Mouse (Mus musculus) midbrain, embryonic 14.5 days (tissue): ENCODE data around the gene Sorbs1. TPM values are rescaled to one million over a fixed set of nuclear protein-coding genes. Genes with fewer than 3 reads are reported as not detected.
A peak's percentile ranks its signal among the peaks of the same experiment; 100 is the strongest.

Experiments
- ATAC-seq: fragments of 200-750 bp; cut with Nextera tagmentation; 2 replicates; pipeline ENCODE4 v1.8.0; 2017; ENCODE audit warnings: moderate number of reproducible peaks, moderate library complexity; ENCODE audit not compliant: low FRiP score, low TSS enrichment
- DNase-seq: peaks from one replicate; pipeline ENCODE4 v3.0.0-alpha.2; 2015
- H3K27ac ChIP-seq: fragments of 300-500 bp; sonication (generic); replicated peaks from 2 replicates; pipeline ENCODE4 v1.5.1; 2014; ENCODE audit warnings: mild to moderate bottlenecking, low read depth, low read length, moderate library complexity
- H3K27me3 ChIP-seq: fragments of 300-500 bp; sonication (generic); 2 replicates; pipeline ENCODE4 v1.6.1; 2014; ENCODE audit warnings: low read length, control low read depth, mixed read lengths; ENCODE audit not compliant: control insufficient read depth, insufficient read depth
- H3K36me3 ChIP-seq: fragments of 300-500 bp; sonication (generic); 2 replicates; pipeline ENCODE4 v1.6.1; 2014; ENCODE audit warnings: low read length, control low read depth; ENCODE audit not compliant: control insufficient read depth, insufficient read depth
- H3K4me1 ChIP-seq: fragments of 300-500 bp; sonication (generic); 2 replicates; pipeline ENCODE4 v1.6.1; 2014; ENCODE audit warnings: mild to moderate bottlenecking, antibody characterized with exemption, low read length, control low read depth; ENCODE audit not compliant: control insufficient read depth, insufficient read depth
- H3K4me2 ChIP-seq: fragments of 300-500 bp; sonication (generic); 2 replicates; pipeline ENCODE4 v1.6.1; 2014; ENCODE audit warnings: mild to moderate bottlenecking, low read length, moderate library complexity
- H3K4me3 ChIP-seq: fragments of 300-500 bp; sonication (generic); replicated peaks from 2 replicates; pipeline ENCODE4 v1.5.1; 2014; ENCODE audit warnings: low read depth, low read length
- H3K9ac ChIP-seq: fragments of 300-500 bp; sonication (generic); replicated peaks from 2 replicates; pipeline ENCODE4 v1.6.1; 2014; ENCODE audit warnings: mild to moderate bottlenecking, low read length, moderate library complexity
- H3K9me3 ChIP-seq: fragments of 300-500 bp; sonication (generic); 2 replicates; pipeline ENCODE4 v1.6.1; 2016; ENCODE audit warnings: low read length, control low read depth, mixed read lengths; ENCODE audit not compliant: control insufficient read depth
- WGBS: fragments of 180-500 bp; shearing (Covaris S2); extraction: QIAGEN DNeasy Blood & Tissue Kit; methylation state at CpG from one replicate; pipeline ENCODE4 v1.1.7; 2014; 5-methylcytosine and 5-hydroxymethylcytosine counted together
- polyA plus RNA-seq: library from polyadenylated mRNA; unstranded; fragments of >200 nt; fragmentation: Nextera tagmentation; extraction: Ambion mirVana; gene quantifications from 2 replicates; pipeline ENCODE4 v1.2.1, GENCODE M21; 2014

Gene Sorbs1
- polyA plus RNA-seq, 1 experiment from 2014 or later = 87.9 TPM

DNA sequence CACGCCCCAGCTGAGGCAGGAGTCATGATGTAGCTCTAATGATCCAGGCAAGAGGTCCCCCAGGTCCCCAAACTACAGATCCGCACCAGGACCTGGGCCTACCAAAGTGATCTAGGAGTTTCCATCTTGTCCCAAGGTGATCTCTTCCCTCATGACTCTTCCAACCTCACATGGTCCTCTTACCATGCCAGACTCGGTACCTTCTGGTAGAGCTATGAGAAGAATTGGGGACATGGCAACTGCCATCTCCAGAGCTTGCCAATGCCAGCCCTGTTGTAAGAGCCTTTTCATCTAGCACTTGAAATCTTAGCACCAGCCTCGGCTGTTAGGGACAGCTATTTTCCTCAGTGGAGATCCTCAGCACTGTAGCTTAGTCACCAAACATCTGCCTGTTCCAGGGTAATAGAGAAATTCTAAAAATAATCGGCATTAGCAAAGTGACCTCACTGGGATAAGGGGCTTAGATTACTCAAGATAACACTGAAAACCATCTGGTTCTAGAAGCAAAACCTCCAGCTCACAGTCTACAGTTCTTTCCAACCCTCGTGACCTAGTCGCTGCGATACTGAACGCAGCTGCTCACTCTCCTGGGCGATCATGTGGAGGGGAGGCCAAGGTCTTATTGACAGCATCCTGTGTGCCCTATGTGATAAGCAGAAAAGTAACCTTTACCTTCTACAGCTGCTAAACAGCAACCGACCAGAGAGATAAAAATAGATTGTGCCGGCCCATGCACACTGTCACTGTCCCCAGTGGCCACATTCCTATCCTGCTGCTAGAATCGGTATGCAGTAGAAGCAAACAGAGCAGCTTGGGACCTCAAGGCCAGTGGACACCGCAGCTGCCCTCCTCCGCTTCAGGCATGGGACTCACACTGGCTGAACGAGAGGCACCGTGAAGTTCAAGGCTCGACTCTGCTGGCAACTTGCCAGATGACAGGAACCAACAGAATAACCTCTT is 143.4 kb downstream of the Sorbs1 start:
- ATAC-seq (no peak), DNase-seq (no peak)
- Histone ChIP-seq H3K4me2 (no peak overlapping the region), H3K9ac (no peak overlapping the region), H3K4me3 (no peak overlapping the region), H3K27ac (no peak overlapping the region), H3K36me3 (peaks cover 18% of the 10 kb centered on the region), H3K4me1 (no peaks in the 10 kb centered on the region), H3K27me3 (no peaks in the 10 kb centered on the region), H3K9me3 (no peaks in the 10 kb centered on the region)
- WGBS = 76% methylated on average over 18 of the region's 18 CpGs

DNA sequence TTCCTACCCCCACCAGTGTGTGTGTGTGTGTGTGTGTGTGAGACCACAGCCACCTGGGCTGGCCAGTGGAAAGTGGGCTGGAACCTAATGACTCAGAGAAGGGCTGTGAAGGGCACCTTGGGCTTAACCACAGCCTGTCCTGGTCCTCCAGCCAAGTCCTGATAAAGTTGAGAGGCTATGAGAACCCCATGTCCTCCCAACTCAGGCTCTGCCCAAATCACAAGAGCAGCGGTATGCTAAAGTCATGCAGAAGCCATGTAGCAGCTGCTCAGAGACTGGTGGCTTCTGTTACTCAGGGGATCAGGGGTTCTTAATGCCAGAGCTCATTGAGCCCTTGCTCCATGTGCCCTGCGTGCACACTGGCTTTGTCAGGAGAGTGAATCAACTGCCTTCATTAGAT is 145.1 kb downstream of the Sorbs1 start:
- H3K4me1 ChIP-seq = no peaks in the 10 kb centered on the region
- peaks cover 34% of the 10 kb centered on the region for H3K36me3 ChIP-seq
- no peaks in the 10 kb centered on the region for H3K27me3 ChIP-seq
- DNase-seq (no peak), ATAC-seq (no peak)
- H3K9me3 ChIP-seq = no peaks in the 10 kb centered on the region
- no peak overlapping the region for H3K4me2 ChIP-seq
- H3K4me3 ChIP-seq = no peak overlapping the region
- H3K27ac ChIP-seq = no peak overlapping the region
- H3K9ac ChIP-seq = no peak overlapping the region
- 89% methylated on average over 2 of the region's 2 CpGs for WGBS

DNA sequence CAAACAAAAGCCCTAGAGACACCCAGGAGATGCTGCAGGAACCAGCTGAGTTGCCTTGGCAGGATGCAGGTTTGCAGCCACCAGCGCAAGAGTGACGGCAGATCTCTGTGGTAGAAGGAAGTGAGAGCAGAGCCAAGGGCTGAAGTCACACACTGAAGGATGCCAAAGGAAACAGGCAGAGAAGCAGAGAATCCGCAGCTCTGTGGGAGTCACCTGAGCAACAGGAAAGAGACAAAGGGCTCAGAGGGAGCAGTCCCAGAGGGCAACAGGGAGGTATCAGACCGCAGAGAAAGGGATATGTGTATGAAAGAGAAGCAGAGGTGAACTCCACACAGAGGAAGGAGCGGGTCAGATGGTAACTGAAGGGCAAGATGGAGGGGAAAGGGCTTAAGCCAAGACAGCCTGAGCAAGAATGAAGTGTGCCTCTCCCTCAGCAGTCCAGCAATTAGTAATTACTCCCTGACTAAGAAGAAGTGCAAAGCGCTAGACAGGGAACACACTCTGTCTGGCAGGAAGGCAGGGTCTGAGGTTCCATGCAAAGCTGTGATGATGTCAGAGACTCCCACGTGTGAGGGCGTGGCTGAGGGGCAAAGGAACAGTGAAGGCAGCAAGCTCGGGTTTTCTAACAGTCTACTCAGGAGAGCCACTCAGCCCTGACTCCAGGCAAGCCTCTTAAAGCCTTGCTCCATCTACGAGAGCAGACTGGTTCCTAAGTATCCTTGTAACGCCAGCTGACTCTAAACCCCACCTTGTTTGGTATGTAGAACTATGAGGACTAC is 147.2 kb downstream of the Sorbs1 start:
- no peak overlapping the region for H3K4me2 ChIP-seq
- H3K9me3 ChIP-seq = no peaks in the 10 kb centered on the region
- H3K27ac ChIP-seq = no peak overlapping the region
- no peaks in the 10 kb centered on the region for H3K27me3 ChIP-seq
- H3K4me3 ChIP-seq = no peak overlapping the region
- no peak overlapping the region for H3K9ac ChIP-seq
- 32% methylated on average over 11 of the region's 11 CpGs for WGBS
- H3K4me1 ChIP-seq = no peaks in the 10 kb centered on the region
- peak; percentile 39 for DNase-seq
- no peak for ATAC-seq
- peaks cover 35% of the 10 kb centered on the region for H3K36me3 ChIP-seq

DNA sequence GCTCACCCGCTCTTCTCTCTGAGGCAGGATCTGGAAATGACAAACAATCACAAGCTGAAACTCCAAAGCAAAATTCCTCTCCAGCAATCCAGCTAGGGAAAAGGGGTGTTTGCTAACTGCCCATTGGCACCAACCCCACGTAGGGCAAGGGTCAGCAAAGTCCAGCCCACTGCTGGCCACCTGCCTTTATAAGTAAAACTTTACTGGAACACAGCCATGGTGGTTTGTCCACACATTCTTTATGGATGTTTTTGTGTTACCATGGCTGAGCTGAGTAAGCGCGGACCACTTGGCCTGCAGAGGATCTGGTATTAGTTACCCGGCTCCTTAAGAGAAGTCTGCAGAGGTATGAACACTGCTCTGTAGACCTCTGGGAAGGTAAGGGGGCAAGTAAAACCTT is 148.4 kb downstream of the Sorbs1 start:
- Histone ChIP-seq H3K27ac (no peak overlapping the region), H3K9me3 (no peaks in the 10 kb centered on the region), H3K4me1 (no peaks in the 10 kb centered on the region), H3K36me3 (peaks cover 32% of the 10 kb centered on the region), H3K27me3 (no peaks in the 10 kb centered on the region), H3K9ac (no peak overlapping the region), H3K4me2 (no peak overlapping the region), H3K4me3 (no peak overlapping the region)
- WGBS = 73% methylated on average over 5 of the region's 5 CpGs
- DNase-seq = no peak
- no peak for ATAC-seq

DNA sequence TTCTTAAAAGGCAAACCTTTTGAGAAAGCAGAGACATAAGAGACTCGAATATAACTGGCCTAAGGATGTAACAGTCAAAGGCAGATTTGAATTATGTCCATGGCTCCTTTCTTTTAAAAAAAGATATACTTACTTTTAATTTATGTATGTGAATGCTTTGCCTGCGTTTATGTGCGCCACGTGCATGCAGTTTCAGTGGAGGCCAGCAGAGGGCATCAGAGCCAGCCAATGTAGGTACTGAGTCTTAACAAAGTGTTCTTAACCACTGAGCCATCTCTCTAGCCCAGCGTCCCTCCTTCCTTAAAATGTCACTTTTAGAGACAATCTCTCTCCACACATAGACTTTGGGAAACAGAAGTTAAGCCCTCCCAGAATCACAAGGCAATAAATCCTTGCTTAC is 150.1 kb downstream of the Sorbs1 start:
- Histone ChIP-seq H3K27ac (no peak overlapping the region), H3K36me3 (peaks cover 26% of the 10 kb centered on the region; the same call in 1 of the 2 replicates), H3K4me2 (no peak overlapping the region), H3K9me3 (no peaks in the 10 kb centered on the region), H3K27me3 (no peaks in the 10 kb centered on the region), H3K4me3 (no peak overlapping the region), H3K9ac (no peak overlapping the region), H3K4me1 (no peaks in the 10 kb centered on the region)
- no peak for ATAC-seq
- DNase-seq = no peak
- WGBS = 95% methylated on average over 5 of the region's 5 CpGs

DNA sequence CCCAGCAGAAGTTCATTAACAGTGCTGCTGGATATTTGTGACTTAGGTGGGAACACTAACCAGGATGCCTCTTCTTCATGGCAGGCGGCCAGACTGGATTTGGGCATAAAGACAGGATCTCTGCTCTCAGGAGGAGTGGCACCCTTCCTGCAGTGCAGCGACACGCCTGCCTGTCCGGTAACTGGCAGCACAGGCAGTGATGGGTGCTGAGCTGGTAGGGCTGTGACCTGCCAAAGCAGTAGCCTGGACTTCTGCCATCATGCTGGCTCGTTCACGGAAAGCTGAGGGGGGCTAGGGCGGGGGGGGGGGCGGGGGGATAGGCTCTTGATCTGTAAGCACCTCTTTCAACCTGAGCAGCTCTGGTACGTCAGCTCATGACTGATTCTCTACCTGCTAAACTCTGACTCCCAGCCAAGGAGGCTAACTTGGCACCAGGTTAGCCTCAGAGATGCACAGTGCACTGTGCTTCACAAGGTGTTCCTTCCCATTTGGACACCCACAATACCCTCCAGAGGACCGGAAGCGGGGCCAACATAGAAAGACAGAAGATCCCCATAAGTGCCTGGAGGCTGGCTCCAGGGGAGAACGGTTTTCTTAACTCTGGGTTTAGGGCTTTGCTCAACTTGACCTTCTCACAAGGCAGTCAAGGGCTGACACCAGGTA is 151.2 kb downstream of the Sorbs1 start:
- ATAC-seq (no peak), DNase-seq (no peak)
- Histone ChIP-seq H3K4me2 (no peak overlapping the region), H3K4me1 (no peaks in the 10 kb centered on the region), H3K27ac (no peak overlapping the region), H3K27me3 (no peaks in the 10 kb centered on the region), H3K36me3 (peaks cover 26% of the 10 kb centered on the region; the same call in 1 of the 2 replicates), H3K9me3 (no peaks in the 10 kb centered on the region), H3K4me3 (no peak overlapping the region), H3K9ac (no peak overlapping the region)
- 73% methylated on average over 12 of the region's 12 CpGs for WGBS

DNA sequence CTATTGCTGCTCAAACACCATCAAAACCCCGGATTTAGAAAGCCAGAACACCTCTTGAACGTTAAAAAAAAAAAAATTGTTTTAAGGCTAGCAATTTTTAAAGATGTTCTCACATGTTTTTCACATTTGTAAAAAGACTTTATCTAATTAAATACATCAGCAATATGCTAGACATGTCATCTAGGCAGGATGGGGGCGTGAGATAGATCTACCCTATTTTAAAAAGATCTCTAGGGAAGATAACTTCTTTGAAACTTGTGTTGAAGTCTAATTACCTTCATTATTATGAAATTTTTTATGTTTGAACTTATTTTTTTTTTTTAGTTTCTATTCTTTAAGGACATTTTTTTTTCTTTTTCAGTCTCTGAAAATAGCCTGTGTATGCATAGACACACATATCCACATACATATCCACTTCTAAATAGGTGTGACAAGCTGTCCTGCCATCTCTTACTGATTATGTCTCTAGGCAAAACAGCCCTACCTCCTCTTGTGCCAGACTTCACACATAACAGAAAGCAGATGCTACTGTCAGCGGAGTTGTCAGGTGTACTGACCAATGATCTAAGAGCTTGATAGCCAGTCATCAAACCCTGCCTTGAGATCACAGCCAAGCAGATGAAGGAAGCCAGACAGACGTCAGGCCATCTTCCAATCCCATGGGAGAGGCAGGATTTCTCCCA is 153.7 kb downstream of the Sorbs1 start:
- no peak overlapping the region for H3K27ac ChIP-seq
- no peak overlapping the region for H3K9ac ChIP-seq
- no peak overlapping the region for H3K4me3 ChIP-seq
- H3K36me3 ChIP-seq = peaks cover 19% of the 10 kb centered on the region; the same call in 1 of the 2 replicates
- no peaks in the 10 kb centered on the region for H3K4me1 ChIP-seq
- DNase-seq = no peak
- no peaks in the 10 kb centered on the region for H3K9me3 ChIP-seq
- no peak overlapping the region for H3K4me2 ChIP-seq
- 92% methylated on average over 5 of the region's 5 CpGs for WGBS
- no peak for ATAC-seq
- no peaks in the 10 kb centered on the region for H3K27me3 ChIP-seq
